9 mouse cellular contexts compared by ENCODE assay signal in genomic region chr10:122051831-122052230, GRCm38 (mm10). TPM values are rescaled to one million over a fixed set of nuclear protein-coding genes. Genes with fewer than 3 reads are reported as not detected.
DNase-seq lines count a peak whose midpoint lies in the region; TF ChIP-seq lines count a peak whose summit lies in the region.
"Had no signal": no experiment of that assay in that cellular context is flagged by ENCODE, and none has a peak within 500 bp of the region (broad histone marks: within the 10 kb centered on the region; RNA-seq: fewer than 3 reads in every experiment).

No protein-coding gene starts in this region.

- H3K4me1 ChIP-seq in lung, adult 2 months (ENCODE audit: control insufficient read depth, insufficient read depth, low read length): no peaks in the 10 kb centered on the region
- H3K4me1 ChIP-seq: limb, embryonic 13.5 days had no signal

- peak; percentile 73 for DNase-seq in 416B (ENCODE audit: low read depth)
- DNase-seq in ES-CJ7 (ENCODE audit: low read depth, low spot score): peak; percentile 87
- peak; percentile 47 for DNase-seq in cerebellum, adult 11-12 months
- DNase-seq in frontal cortex, postnatal 36 days (ENCODE audit: low spot score in 2 of 2): peak; percentile 94 to 95
- DNase-seq in kidney, postnatal 36 days: peak; percentile 75 to 92
- DNase-seq in lung, adult 2 months: peak; percentile 93
- peak; percentile 86 for DNase-seq in right cerebral cortex, postnatal 14 days
- DNase-seq in urinary bladder, postnatal 25 days (ENCODE audit: low spot score): peak; percentile 92

- no peak for TF ChIP-seq POLR2A in lung, adult 2 months (IDR thresholded peaks at IDR 0.05; ENCODE audit: borderline replicate concordance, extremely low read depth, low read depth, low read length)

- H3K4me3 ChIP-seq in lung, adult 2 months (replicated peaks; ENCODE audit: extremely low read depth, low read depth, low read length): no peak overlapping the region
- H3K4me3 ChIP-seq: limb, embryonic 13.5 days had no signal

- TF ChIP-seq CTCF in lung, adult 2 months (IDR thresholded peaks at IDR 0.05; ENCODE audit: insufficient read depth, low read length): peak; percentile 100

- 17% methylated on average over 6 of the region's 6 CpGs for WGBS in lung, adult 2 months

RNA-seq across cellular contexts. Expression of gene Srgap1, which starts 4.7 kb away (rescaled TPM):
- polyA plus RNA-seq in lung, adult 2 months (2012; rRNA removed): 5.6 and 6.8 TPM in 2 replicates

RNA-seq across cellular contexts. Expression of gene Rxylt1, which starts 45.3 kb away (rescaled TPM):
- polyA plus RNA-seq in lung, adult 2 months (2012; rRNA removed): 3.7 and 4.9 TPM in 2 replicates
